Mouse (Mus musculus) heart, postnatal 0 days (tissue): Measurements from ENCODE around the gene Tmem86a.

Experiments used
- CTCF ChIP-seq: IDR thresholded peaks from 2 replicates; pipeline ENCODE4 v1.5.1; 2016; ENCODE audit warnings: antibody characterized with exemption, control low read depth, low read depth
- EP300 ChIP-seq: IDR thresholded peaks from 2 replicates; pipeline ENCODE4 v1.6.1; 2016; ENCODE audit warnings: antibody characterized with exemption, low read depth

GRCm38 (mm10) chr7:47017146-47017545, 33.3 kb upstream of the Tmem86a start:
- TF ChIP-seq CTCF (no peak), EP300 (no peak)
